Mouse (Mus musculus): ENCODE measurements around the gene Cep295. TPM values are rescaled to one million over a fixed set of nuclear protein-coding genes. Genes with fewer than 3 reads are reported as not detected.

Cep295 gene
- polyA plus RNA-seq, 1 experiment from 2014 or later: 4.6 TPM

DNA sequence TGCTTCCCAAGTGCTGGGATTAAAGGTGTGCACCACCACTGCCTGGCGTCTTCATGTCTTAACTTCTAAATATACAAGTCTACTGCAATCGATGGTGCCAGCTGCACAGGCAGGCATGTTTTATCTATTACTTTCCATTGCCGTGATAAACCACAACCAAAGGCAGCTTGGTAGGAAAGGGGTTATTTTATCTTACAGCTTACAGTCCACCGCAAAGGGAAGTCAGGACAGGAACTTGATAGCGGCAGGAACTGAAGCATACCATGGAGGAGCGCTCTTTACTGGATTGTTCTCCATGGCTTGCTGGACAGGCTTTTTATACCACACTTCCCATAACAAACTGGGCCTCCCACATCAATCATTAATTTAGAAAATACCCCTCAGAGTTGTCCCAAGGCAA is 68.3 kb downstream of the Cep295 start:
- Histone ChIP-seq H3K9me3 (ENCODE audit: control insufficient read depth, low read length) (no peaks in the 10 kb centered on the region), H3K27ac (replicated peaks) (no peak overlapping the region), H3K36me3 (ENCODE audit: control insufficient read depth, insufficient read depth, low read length) (0 out of 2 replicates have a peak, but pooled peaks cover 2% of the 10 kb centered on the region), H3K27me3 (ENCODE audit: control insufficient read depth, insufficient read depth, low read length) (no peaks in the 10 kb centered on the region), H3K9ac (ENCODE audit: low read length) (no peak overlapping the region), H3K4me1 (replicated peaks; ENCODE audit: control insufficient read depth, insufficient read depth) (no peaks in the 10 kb centered on the region), H3K4me3 (ENCODE audit: low read depth, low read length) (no peak overlapping the region), H3K4me2 (replicated peaks; ENCODE audit: low read depth) (no peak overlapping the region)
- ATAC-seq (ENCODE audit: low FRiP score, low TSS enrichment) (no peak), DNase-seq (ENCODE audit: low spot score) (no peak)
- TF ChIP-seq EP300 (optimal IDR thresholded peaks at IDR 0.05): no peak
- no peak for TF ChIP-seq CTCF (IDR thresholded peaks at IDR 0.05; ENCODE audit: low read depth)
- 77% methylated on average over 6 of the region's 6 CpGs for WGBS

DNA sequence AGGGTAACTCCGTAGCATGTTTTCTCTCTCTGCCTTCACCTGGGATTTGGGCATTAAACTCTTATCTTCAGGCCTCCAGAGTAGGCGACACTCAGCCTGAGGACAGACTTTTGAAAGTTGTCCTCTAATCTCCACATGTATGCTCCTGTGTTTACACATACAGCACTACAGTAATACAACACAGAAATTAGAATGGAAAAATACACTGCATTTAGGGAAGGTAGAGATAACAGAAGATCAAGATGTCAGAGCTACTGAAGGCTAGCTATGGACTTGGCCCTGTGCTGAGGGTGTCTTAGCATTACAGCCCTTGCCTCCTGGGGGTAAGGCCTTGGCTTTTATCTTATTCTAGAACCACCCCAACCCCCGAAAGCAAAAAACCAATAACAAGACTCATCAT is 69.2 kb downstream of the Cep295 start:
- WGBS: 90% methylated on average over 3 of the region's 3 CpGs
- Histone ChIP-seq H3K27ac (replicated peaks) (no peak overlapping the region), H3K9me3 (ENCODE audit: control insufficient read depth, low read length) (no peaks in the 10 kb centered on the region), H3K36me3 (ENCODE audit: control insufficient read depth, insufficient read depth, low read length) (0 out of 2 replicates have a peak, but pooled peaks cover 2% of the 10 kb centered on the region), H3K9ac (ENCODE audit: low read length) (no peak overlapping the region), H3K27me3 (ENCODE audit: control insufficient read depth, insufficient read depth, low read length) (no peaks in the 10 kb centered on the region), H3K4me2 (replicated peaks; ENCODE audit: low read depth) (no peak overlapping the region), H3K4me3 (ENCODE audit: low read depth, low read length) (no peak overlapping the region), H3K4me1 (replicated peaks; ENCODE audit: control insufficient read depth, insufficient read depth) (no peaks in the 10 kb centered on the region)
- TF ChIP-seq EP300 (optimal IDR thresholded peaks at IDR 0.05) (no peak), CTCF (IDR thresholded peaks at IDR 0.05; ENCODE audit: low read depth) (no peak)
- DNase-seq (ENCODE audit: low spot score) (no peak), ATAC-seq (ENCODE audit: low FRiP score, low TSS enrichment) (no peak)

DNA sequence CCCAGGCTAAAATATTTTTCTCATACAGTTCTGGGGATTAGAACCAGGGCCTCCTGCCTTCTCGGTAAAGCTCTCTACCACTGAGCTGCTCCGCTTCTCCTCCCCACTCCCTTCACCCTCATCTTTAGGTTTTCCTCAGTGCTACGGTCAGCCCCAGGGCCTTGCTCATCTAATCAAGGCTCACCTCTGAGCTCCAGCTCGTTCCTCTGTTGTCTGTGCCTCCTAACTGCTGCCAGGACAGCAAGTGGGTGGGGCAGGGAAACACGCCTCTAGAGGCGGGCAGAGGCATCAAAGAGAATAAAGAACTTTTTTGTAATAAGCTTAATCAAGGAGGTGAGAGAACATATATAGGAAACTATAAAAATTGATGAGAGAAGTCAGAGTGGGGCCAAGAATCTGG is 69.7 kb downstream of the Cep295 start:
- TF ChIP-seq EP300 (optimal IDR thresholded peaks at IDR 0.05) (no peak), CTCF (IDR thresholded peaks at IDR 0.05; ENCODE audit: low read depth) (peak; percentile 37; the same call in 1 of the 2 replicates)
- H3K4me2 ChIP-seq (replicated peaks; ENCODE audit: low read depth): no peak overlapping the region
- no peak overlapping the region for H3K4me3 ChIP-seq (ENCODE audit: low read depth, low read length)
- H3K9me3 ChIP-seq (ENCODE audit: control insufficient read depth, low read length): no peaks in the 10 kb centered on the region
- ATAC-seq (ENCODE audit: low FRiP score, low TSS enrichment) (no peak), DNase-seq (ENCODE audit: low spot score) (no peak)
- H3K36me3 ChIP-seq (ENCODE audit: control insufficient read depth, insufficient read depth, low read length): 0 out of 2 replicates have a peak, but pooled peaks cover 2% of the 10 kb centered on the region
- no peaks in the 10 kb centered on the region for H3K27me3 ChIP-seq (ENCODE audit: control insufficient read depth, insufficient read depth, low read length)
- H3K4me1 ChIP-seq (replicated peaks; ENCODE audit: control insufficient read depth, insufficient read depth): no peaks in the 10 kb centered on the region
- 61% methylated on average over 6 of the region's 6 CpGs for WGBS
- no peak overlapping the region for H3K27ac ChIP-seq (replicated peaks)
- no peak overlapping the region for H3K9ac ChIP-seq (ENCODE audit: low read length)

DNA sequence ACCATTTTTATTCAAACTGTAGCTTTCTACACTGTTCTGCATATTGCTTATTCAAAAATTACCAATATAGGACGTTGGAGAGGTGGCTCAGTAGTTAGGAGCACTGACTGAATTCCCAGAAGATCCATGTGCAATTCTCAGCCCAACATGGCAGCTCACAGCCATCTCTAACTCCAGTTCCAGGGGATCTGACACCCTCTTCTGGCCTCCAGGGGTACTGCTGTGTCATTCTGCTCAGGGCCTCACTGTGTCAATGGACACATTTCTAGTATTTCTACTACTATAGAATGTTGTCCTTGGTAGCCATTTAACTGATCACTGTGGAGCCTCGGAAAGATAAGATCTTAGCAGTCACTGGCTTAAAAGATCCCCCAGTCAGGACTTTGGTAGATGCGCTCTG is 72.1 kb downstream of the Cep295 start:
- no peak overlapping the region for H3K9ac ChIP-seq (ENCODE audit: low read length)
- H3K27ac ChIP-seq (replicated peaks): no peak overlapping the region
- TF ChIP-seq EP300 (optimal IDR thresholded peaks at IDR 0.05): no peak
- peak; percentile 57 for TF ChIP-seq CTCF (IDR thresholded peaks at IDR 0.05; ENCODE audit: low read depth)
- no peaks in the 10 kb centered on the region for H3K36me3 ChIP-seq (ENCODE audit: control insufficient read depth, insufficient read depth, low read length)
- no peak overlapping the region for H3K4me3 ChIP-seq (ENCODE audit: low read depth, low read length)
- H3K4me2 ChIP-seq (replicated peaks; ENCODE audit: low read depth): no peak overlapping the region
- ATAC-seq (ENCODE audit: low FRiP score, low TSS enrichment) (no peak), DNase-seq (ENCODE audit: low spot score) (no peak)
- 80% methylated on average over 3 of the region's 3 CpGs for WGBS
- 0 out of 2 replicates have a peak, but pooled peaks cover 3% of the 10 kb centered on the region for H3K4me1 ChIP-seq (replicated peaks; ENCODE audit: control insufficient read depth, insufficient read depth)
- no peaks in the 10 kb centered on the region for H3K9me3 ChIP-seq (ENCODE audit: control insufficient read depth, low read length)
- no peaks in the 10 kb centered on the region for H3K27me3 ChIP-seq (ENCODE audit: control insufficient read depth, insufficient read depth, low read length)

DNA sequence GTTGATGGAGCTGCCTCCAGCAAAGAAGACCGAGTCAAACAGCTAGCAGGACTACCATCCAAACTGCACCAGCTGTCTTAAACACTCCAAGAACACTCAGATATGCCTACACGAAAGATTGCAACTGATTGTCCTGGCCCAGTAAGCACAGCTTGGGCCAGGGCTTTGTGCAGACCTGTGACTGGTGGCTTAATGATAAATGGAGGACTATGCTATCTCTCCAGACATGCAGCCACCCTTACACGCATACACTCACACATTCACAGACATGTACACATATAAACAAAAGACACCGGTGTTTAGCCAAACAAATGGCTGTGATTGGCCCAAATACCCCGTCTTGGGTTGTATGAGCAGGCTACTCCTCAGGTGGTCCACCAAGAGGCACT is 77.1 kb downstream of the Cep295 start:
- WGBS: 37% methylated on average over 5 of the region's 5 CpGs
- no peaks in the 10 kb centered on the region for H3K27me3 ChIP-seq (ENCODE audit: control insufficient read depth, insufficient read depth, low read length)
- H3K9me3 ChIP-seq (ENCODE audit: control insufficient read depth, low read length): no peaks in the 10 kb centered on the region
- no peak; the same call in 1 of the 2 replicates for ATAC-seq (ENCODE audit: low FRiP score, low TSS enrichment)
- TF ChIP-seq EP300 (optimal IDR thresholded peaks at IDR 0.05) (no peak), CTCF (IDR thresholded peaks at IDR 0.05; ENCODE audit: low read depth) (no peak)
- DNase-seq (ENCODE audit: low spot score): no peak
- H3K9ac ChIP-seq (ENCODE audit: low read length): peak overlapping the region; percentile 64
- peaks cover 3% of the 10 kb centered on the region; the same call in 1 of the 2 replicates for H3K36me3 ChIP-seq (ENCODE audit: control insufficient read depth, insufficient read depth, low read length)
- peak overlapping the region; percentile 92 for H3K4me3 ChIP-seq (ENCODE audit: low read depth, low read length)
- H3K4me1 ChIP-seq (replicated peaks; ENCODE audit: control insufficient read depth, insufficient read depth): 0 out of 2 replicates have a peak, but pooled peaks cover 3% of the 10 kb centered on the region
- peak overlapping the region; percentile 37; the same call in 1 of the 2 replicates for H3K27ac ChIP-seq (replicated peaks)
- peak overlapping the region; percentile 78 for H3K4me2 ChIP-seq (replicated peaks; ENCODE audit: low read depth)

DNA sequence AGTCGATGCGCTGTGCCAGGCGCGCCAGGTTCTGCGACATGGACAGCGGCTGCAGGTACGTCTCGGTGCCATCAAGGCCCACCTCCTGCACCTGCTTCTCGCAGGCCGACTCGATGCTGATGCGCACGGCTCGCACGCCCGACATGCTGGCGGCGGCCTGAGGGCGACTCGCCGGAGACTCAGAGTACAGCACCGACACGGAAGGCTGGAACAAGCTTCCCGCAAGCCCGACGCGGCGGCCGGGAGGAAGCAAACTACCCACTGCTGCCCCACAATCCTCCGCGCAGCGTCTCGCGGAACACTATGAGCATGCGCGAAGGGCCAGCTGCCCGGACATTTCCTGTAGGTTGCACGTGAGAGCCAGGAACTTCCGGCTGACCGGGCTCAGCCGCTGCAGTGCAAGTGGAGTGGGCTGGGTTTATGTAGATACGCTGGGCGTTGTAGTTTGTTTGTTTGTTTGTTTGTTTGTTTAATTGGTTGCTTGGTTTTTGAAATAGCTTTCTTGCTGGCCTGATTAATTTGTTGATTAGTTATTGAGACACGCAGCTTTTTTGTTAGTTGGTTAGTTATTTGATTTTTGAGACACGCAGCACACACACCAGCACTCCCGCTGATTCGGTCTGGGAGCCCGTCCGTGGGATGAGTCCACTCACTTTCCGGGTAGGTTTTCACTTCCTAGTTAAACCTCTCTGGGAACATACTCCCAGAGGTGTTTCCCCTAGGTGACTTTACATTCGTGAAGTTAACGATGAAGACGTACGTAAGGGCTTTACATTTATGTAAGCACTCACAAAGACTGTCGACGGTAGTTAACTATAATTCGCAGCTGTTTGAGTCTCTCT is 77.7 kb downstream of the Cep295 start, which contains the start of gene Med17:
Gene Med17 (minus strand): TSS at position 283 of the 842 bp plus-strand sequence.
- H3K36me3 ChIP-seq (ENCODE audit: control insufficient read depth, insufficient read depth, low read length): peaks cover 6% of the 10 kb centered on the region; the same call in 1 of the 2 replicates
- peak; percentile 97 for ATAC-seq (ENCODE audit: low FRiP score, low TSS enrichment)
- H3K27ac ChIP-seq (replicated peaks): peak within 1 kb of the TSS; percentile 95
- no peaks in the 10 kb centered on the region for H3K9me3 ChIP-seq (ENCODE audit: control insufficient read depth, low read length)
- peak within 1 kb of the TSS; percentile 96 for H3K9ac ChIP-seq (ENCODE audit: low read length)
- 0 out of 2 replicates have a peak, but pooled peaks cover 3% of the 10 kb centered on the region for H3K4me1 ChIP-seq (replicated peaks; ENCODE audit: control insufficient read depth, insufficient read depth)
- peak; percentile 96 for DNase-seq (ENCODE audit: low spot score)
- H3K27me3 ChIP-seq (ENCODE audit: control insufficient read depth, insufficient read depth, low read length): no peaks in the 10 kb centered on the region
- peak within 1 kb of the TSS; percentile 92 for H3K4me3 ChIP-seq (ENCODE audit: low read depth, low read length)
- TF ChIP-seq CTCF (IDR thresholded peaks at IDR 0.05; ENCODE audit: low read depth): no peak
- TF ChIP-seq EP300 (optimal IDR thresholded peaks at IDR 0.05): no peak
- 1% methylated on average over 57 of the region's 57 CpGs for WGBS
- H3K4me2 ChIP-seq (replicated peaks; ENCODE audit: low read depth): peak within 1 kb of the TSS; percentile 78

Measured in stomach, postnatal 0 days (tissue).